Mouse (Mus musculus): Measurements from ENCODE around the gene Adar. TPM values are rescaled to one million over a fixed set of nuclear protein-coding genes. Genes with fewer than 3 reads are reported as not detected.

Gene Adar
- polyA plus RNA-seq, 1 experiment from 2014 or later = 23.4 TPM

GRCm38 (mm10) chr3:89755283-89755682 is 40.5 kb downstream of the Adar start:
- 75% methylated on average over 6 of the region's 6 CpGs for WGBS
- no peak for ATAC-seq (ENCODE audit: low FRiP score)
- Histone ChIP-seq H3K36me3 (peaks cover 63% of the 10 kb centered on the region), H3K4me2 (replicated peaks) (no peak overlapping the region), H3K4me3 (no peak overlapping the region), H3K27ac (no peak overlapping the region), H3K4me1 (peaks cover 34% of the 10 kb centered on the region), H3K9ac (no peak overlapping the region), H3K27me3 (no peaks in the 10 kb centered on the region), H3K9me3 (replicated peaks) (no peaks in the 10 kb centered on the region)

DNA sequence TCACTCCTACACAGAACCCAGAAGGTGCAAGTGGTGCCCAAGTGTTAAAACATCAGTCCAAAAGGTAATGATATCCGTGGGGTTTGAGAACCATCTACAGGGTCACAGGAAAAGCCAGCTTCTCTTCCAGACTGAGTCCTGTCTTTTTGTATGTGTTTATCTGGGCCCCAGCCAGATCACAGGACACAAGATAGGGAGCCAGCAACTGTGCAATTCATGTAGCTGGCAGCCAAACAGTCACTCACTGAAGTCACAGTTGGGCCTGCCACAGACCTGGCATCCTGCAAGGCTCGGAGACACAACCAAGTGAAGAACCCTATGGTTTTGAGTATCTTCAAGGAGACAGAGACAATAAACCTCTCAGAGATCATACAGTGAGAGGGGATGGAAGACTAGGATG is 43.0 kb downstream of the Adar start:
- Histone ChIP-seq H3K27me3 (no peaks in the 10 kb centered on the region), H3K4me3 (no peak overlapping the region), H3K4me2 (replicated peaks) (peak overlapping the region; percentile 52; the same call in 1 of the 2 replicates), H3K4me1 (peaks cover 35% of the 10 kb centered on the region), H3K27ac (no peak overlapping the region), H3K36me3 (peaks cover 60% of the 10 kb centered on the region), H3K9ac (no peak overlapping the region), H3K9me3 (replicated peaks) (no peaks in the 10 kb centered on the region)
- no peak for ATAC-seq (ENCODE audit: low FRiP score)
- 80% methylated on average over 2 of the region's 2 CpGs for WGBS

DNA sequence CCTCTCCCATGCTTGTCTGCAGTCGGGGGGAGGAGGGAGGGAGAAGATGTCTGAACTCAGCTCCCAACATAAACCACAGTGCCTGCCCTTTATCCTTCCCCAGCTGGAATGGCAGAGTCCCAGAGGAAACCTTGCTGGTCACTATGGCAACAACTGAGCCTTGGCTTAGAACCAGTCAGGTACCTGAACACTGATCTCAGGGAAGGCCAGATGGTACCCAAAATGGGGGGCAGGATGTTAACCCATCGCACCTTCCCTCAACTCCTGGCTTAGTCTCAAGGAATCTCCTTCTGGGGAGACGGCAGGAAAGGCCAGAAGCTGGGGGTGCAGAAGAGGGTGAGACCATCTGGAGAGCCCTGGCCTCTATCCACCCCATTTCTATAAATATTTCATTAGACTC is 45.0 kb downstream of the Adar start:
- H3K9me3 ChIP-seq (replicated peaks) = no peaks in the 10 kb centered on the region
- peak overlapping the region; percentile 52 for H3K4me2 ChIP-seq (replicated peaks)
- H3K27me3 ChIP-seq = no peaks in the 10 kb centered on the region; the same call in 1 of the 2 replicates
- ATAC-seq (ENCODE audit: low FRiP score) = 0 out of 2 replicates have a peak, but pooled peaks have one; percentile 15
- peak overlapping the region; percentile 20 for H3K4me3 ChIP-seq
- peak overlapping the region; percentile 60 for H3K27ac ChIP-seq
- peaks cover 47% of the 10 kb centered on the region for H3K36me3 ChIP-seq
- 78% methylated on average over 2 of the region's 3 CpGs for WGBS
- peak overlapping the region; percentile 53; the same call in 1 of the 2 replicates for H3K9ac ChIP-seq
- peaks cover 49% of the 10 kb centered on the region for H3K4me1 ChIP-seq

DNA sequence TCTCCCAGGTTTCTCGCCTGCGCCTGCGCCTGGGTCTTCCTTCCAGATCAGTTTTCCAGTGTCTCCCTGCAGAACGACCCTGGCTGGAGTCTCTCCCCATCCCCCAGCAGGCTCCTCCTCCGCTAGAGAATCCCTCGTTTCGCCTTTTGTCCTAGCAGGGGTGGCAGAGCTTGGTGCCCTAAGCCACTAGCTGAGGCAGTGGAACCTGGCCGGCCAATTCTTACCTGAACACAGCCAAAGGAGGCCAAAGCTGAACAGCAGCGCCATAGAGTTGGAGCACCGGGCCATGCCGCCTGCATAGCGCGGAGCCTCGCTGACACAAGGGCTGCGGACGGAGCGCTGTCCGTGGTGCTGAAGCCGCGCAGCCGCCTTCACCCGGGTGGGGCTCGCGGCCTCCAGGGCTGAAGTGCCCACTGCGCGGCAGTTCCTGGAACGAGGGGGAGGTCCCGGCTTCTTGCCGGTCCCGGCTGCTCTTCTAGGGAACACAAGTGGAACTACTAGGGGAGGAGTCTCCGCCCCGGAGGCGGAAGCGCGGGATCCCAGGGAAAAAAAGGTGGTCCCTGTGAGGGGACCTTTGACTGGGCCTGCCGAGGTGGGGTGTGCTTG is 49.4 kb downstream of the Adar start, which contains the start of gene Chrnb2:
Chrnb2 (minus strand) TSS at position 514 of the 606 bp plus-strand sequence.
- Histone ChIP-seq H3K9ac (peak within 1 kb of the TSS; percentile 75), H3K27me3 (no peaks in the 10 kb centered on the region; the same call in none of the 2 replicates), H3K4me2 (replicated peaks) (peak within 1 kb of the TSS; percentile 68), H3K4me3 (peak within 1 kb of the TSS; percentile 57), H3K27ac (peak within 1 kb of the TSS; percentile 88), H3K36me3 (peaks cover 23% of the 10 kb centered on the region), H3K4me1 (peaks cover 35% of the 10 kb centered on the region), H3K9me3 (replicated peaks) (no peaks in the 10 kb centered on the region)
- peak; percentile 71 for ATAC-seq (ENCODE audit: low FRiP score)
- WGBS = under 1% methylated on average over 36 of the region's 36 CpGs

GRCm38 (mm10) chr3:89769584-89769983 is 54.8 kb downstream of the Adar start:
- peaks cover 25% of the 10 kb centered on the region for H3K4me1 ChIP-seq
- WGBS = 77% methylated on average over 7 of the region's 7 CpGs
- H3K9ac ChIP-seq = no peak overlapping the region
- H3K4me2 ChIP-seq (replicated peaks) = no peak overlapping the region
- H3K36me3 ChIP-seq = no peaks in the 10 kb centered on the region
- no peak for ATAC-seq (ENCODE audit: low FRiP score)
- H3K9me3 ChIP-seq (replicated peaks) = no peaks in the 10 kb centered on the region
- H3K27ac ChIP-seq = no peak overlapping the region
- H3K27me3 ChIP-seq = no peaks in the 10 kb centered on the region; the same call in 1 of the 2 replicates
- no peak overlapping the region for H3K4me3 ChIP-seq

- H3K4me3 ChIP-seq = no peak overlapping the region
- WGBS = 64% methylated on average over 2 of the region's 2 CpGs
These were observed 55.7 kb downstream of the Adar start for GRCm38 (mm10) chr3:89770425-89771002.

GRCm38 (mm10) chr3:89772588-89772967 is 57.8 kb downstream of the Adar start:
- no peaks in the 10 kb centered on the region for H3K9me3 ChIP-seq (replicated peaks)

More at GRCm38 (mm10) chr3:89770425-89771002, 55.7 kb downstream of the Adar start:
- H3K4me1 ChIP-seq = peaks cover 29% of the 10 kb centered on the region
- H3K27me3 ChIP-seq = no peaks in the 10 kb centered on the region; the same call in 1 of the 2 replicates
- no peak for ATAC-seq (ENCODE audit: low FRiP score)
- no peaks in the 10 kb centered on the region for H3K36me3 ChIP-seq
- H3K9ac ChIP-seq = no peak overlapping the region
- no peak overlapping the region for H3K27ac ChIP-seq
- H3K4me2 ChIP-seq (replicated peaks) = no peak overlapping the region
- no peaks in the 10 kb centered on the region for H3K9me3 ChIP-seq (replicated peaks)

GRCm38 (mm10) chr3:89772968-89773709 is 58.3 kb downstream of the Adar start, which contains the start of gene Ube2q1:
Gene Ube2q1, plus strand, starts transcription at chr3:89773616.
- H3K9me3 ChIP-seq (replicated peaks) = no peaks in the 10 kb centered on the region
- under 1% methylated on average over 69 of the region's 90 CpGs for WGBS
- no peaks in the 10 kb centered on the region for H3K27me3 ChIP-seq
- H3K36me3 ChIP-seq = peaks cover 18% of the 10 kb centered on the region
- H3K4me3 ChIP-seq = peak within 1 kb of the TSS; percentile 99
- H3K4me1 ChIP-seq = peaks cover 35% of the 10 kb centered on the region
- peak within 1 kb of the TSS; percentile 90 for H3K4me2 ChIP-seq (replicated peaks)
- peak within 1 kb of the TSS; percentile 99 for H3K9ac ChIP-seq
- ATAC-seq (ENCODE audit: low FRiP score) = peak; percentile 95
- peak within 1 kb of the TSS; percentile 97 for H3K27ac ChIP-seq

More at GRCm38 (mm10) chr3:89772588-89772967, 57.8 kb downstream of the Adar start:
- H3K4me2 ChIP-seq (replicated peaks) = peak overlapping the region; percentile 90
- peak; percentile 79 for ATAC-seq (ENCODE audit: low FRiP score)
- 2% methylated on average over 17 of the region's 17 CpGs for WGBS
- H3K9ac ChIP-seq = peak overlapping the region; percentile 99
- H3K27ac ChIP-seq = peak overlapping the region; percentile 97
- peak overlapping the region; percentile 99 for H3K4me3 ChIP-seq
- H3K4me1 ChIP-seq = peaks cover 35% of the 10 kb centered on the region
- no peaks in the 10 kb centered on the region for H3K27me3 ChIP-seq
- H3K36me3 ChIP-seq = peaks cover 13% of the 10 kb centered on the region

DNA sequence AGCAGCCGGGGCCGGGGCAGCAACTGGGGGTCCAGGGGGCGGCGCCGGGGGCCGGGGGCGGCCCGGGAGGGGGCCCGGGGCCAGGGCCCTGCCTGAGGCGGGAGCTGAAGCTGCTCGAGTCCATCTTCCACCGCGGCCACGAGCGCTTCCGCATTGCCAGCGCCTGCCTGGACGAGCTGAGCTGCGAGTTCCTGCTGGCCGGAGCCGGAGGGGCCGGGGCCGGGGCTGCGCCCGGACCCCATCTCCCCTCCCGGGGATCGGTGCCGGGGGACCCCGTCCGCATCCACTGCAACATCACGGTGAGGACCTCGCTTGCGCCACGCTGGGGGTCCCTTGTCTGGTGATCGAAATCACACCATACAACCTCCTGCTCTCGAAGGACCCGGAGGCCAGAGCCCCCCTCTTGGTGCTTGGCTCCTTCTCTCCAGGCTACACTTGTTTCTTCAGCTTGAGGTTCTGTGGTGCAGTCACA is 59.0 kb downstream of the Adar start:
- under 1% methylated on average over 20 of the region's 37 CpGs for WGBS
- Histone ChIP-seq H3K4me3 (peak overlapping the region; percentile 99), H3K4me2 (replicated peaks) (peak overlapping the region; percentile 90), H3K27me3 (no peaks in the 10 kb centered on the region), H3K36me3 (peaks cover 24% of the 10 kb centered on the region), H3K4me1 (peaks cover 35% of the 10 kb centered on the region), H3K9me3 (replicated peaks) (no peaks in the 10 kb centered on the region), H3K27ac (peak overlapping the region; percentile 97), H3K9ac (peak overlapping the region; percentile 99)
- ATAC-seq (ENCODE audit: low FRiP score) = peak; percentile 35

GRCm38 (mm10) chr3:89774236-89774960 is 59.6 kb downstream of the Adar start:
- Histone ChIP-seq H3K4me3 (peak overlapping the region; percentile 99), H3K9me3 (replicated peaks) (no peaks in the 10 kb centered on the region), H3K9ac (peak overlapping the region; percentile 99), H3K36me3 (peaks cover 30% of the 10 kb centered on the region), H3K4me1 (peaks cover 35% of the 10 kb centered on the region), H3K27me3 (no peaks in the 10 kb centered on the region), H3K4me2 (replicated peaks) (peak overlapping the region; percentile 90), H3K27ac (peak overlapping the region; percentile 97; the same call in 1 of the 2 replicates)
- WGBS = 58% methylated on average over 15 of the region's 15 CpGs
- ATAC-seq (ENCODE audit: low FRiP score) = no peak

GRCm38 (mm10) chr3:89776001-89776400 is 61.2 kb downstream of the Adar start:
- WGBS = 73% methylated on average over 4 of the region's 4 CpGs
- no peak overlapping the region for H3K4me3 ChIP-seq
- no peak overlapping the region for H3K9ac ChIP-seq
- H3K4me1 ChIP-seq = peaks cover 32% of the 10 kb centered on the region
- no peak overlapping the region for H3K27ac ChIP-seq
- no peak overlapping the region for H3K4me2 ChIP-seq (replicated peaks)
- H3K27me3 ChIP-seq = no peaks in the 10 kb centered on the region
- peaks cover 46% of the 10 kb centered on the region for H3K36me3 ChIP-seq
- no peaks in the 10 kb centered on the region for H3K9me3 ChIP-seq (replicated peaks)
- no peak for ATAC-seq (ENCODE audit: low FRiP score)
